Mouse (Mus musculus): ENCODE data around the gene Tcfl5. TPM values are rescaled to one million over a fixed set of nuclear protein-coding genes. Genes with fewer than 3 reads are reported as not detected.

The Tcfl5 gene
- total and polyA plus RNA-seq, 3 experiments = not detected

GRCm38 (mm10) chr2:180643626-180644025 lies 1.1 kb upstream of the Tcfl5 start:
- dilution Hi-C loops (cut with MboI; ENCODE audit: extremely low pct_ligation_motif_present, extremely low pct_unique_long_range_greater_than_20kb, low sequenced_read_pairs) (no loop called here), in situ Hi-C loops (cut with MboI; ENCODE audit: low pct_ligation_motif_present, low pct_unique_long_range_greater_than_20kb, low sequenced_read_pairs) (no loop called here)
- H3K27me3 ChIP-seq (replicated peaks) = peaks cover 31% of the 10 kb centered on the region

GRCm38 (mm10) chr2:180641576-180642554 lies 643 bp downstream of the Tcfl5 start:
- dilution Hi-C loops (cut with MboI; ENCODE audit: extremely low pct_ligation_motif_present, extremely low pct_unique_long_range_greater_than_20kb, low sequenced_read_pairs) = no loop called here
- H3K4me3 ChIP-seq (replicated peaks in 1 of 3; ENCODE audit: low read depth in 2 of 3, low read length in 2 of 3, poor library complexity in 1 of 3) = no peak overlapping the region
- no peak for TF ChIP-seq TBP (conservative IDR thresholded peaks at IDR 0.05; ENCODE audit: low read depth, low read length)
- TF ChIP-seq JUND (conservative IDR thresholded peaks at IDR 0.05; ENCODE audit: low read depth, low read length) = no peak
- TF ChIP-seq RCOR1 (conservative IDR thresholded peaks at IDR 0.05; ENCODE audit: low read depth, low read length) = no peak
- no peak for TF ChIP-seq CHD2 (IDR thresholded peaks at IDR 0.05; ENCODE audit: low read length)
- TF ChIP-seq KAT2A (IDR thresholded peaks at IDR 0.05; ENCODE audit: insufficient replicate concordance, low read length) = no peak
- no peak for TF ChIP-seq MYC (IDR thresholded peaks at IDR 0.05; ENCODE audit: low read depth, low read length)
- TF ChIP-seq NELFE (IDR thresholded peaks at IDR 0.05; ENCODE audit: low read depth, low read length) = no peak
- TF ChIP-seq ZMIZ1 (IDR thresholded peaks at IDR 0.05; ENCODE audit: low read depth, low read length) = no peak
- no peak for TF ChIP-seq USF2 (conservative IDR thresholded peaks at IDR 0.05; ENCODE audit: low read depth, low read length)
- no peak for TF ChIP-seq JUN (IDR thresholded peaks at IDR 0.05; ENCODE audit: insufficient read depth, low read depth, low read length)
- TF ChIP-seq CHD1 (IDR thresholded peaks at IDR 0.05; ENCODE audit: low read depth, low read length) = no peak
- TF ChIP-seq USF1 (IDR thresholded peaks at IDR 0.05; ENCODE audit: low read depth, low read length) = no peak
- TF ChIP-seq IRF4 (IDR thresholded peaks at IDR 0.05; ENCODE audit: low read depth, low read length) = no peak
- no peak for TF ChIP-seq MAZ (IDR thresholded peaks at IDR 0.05; ENCODE audit: low read depth, low read length)
- TF ChIP-seq CTCF (conservative IDR thresholded peaks at IDR 0.05 in 1 of 2, IDR thresholded peaks at IDR 0.05 in 1 of 2; ENCODE audit: low read depth in 2 of 2, low read length in 2 of 2) = no peak
- TF ChIP-seq BHLHE40 (IDR thresholded peaks at IDR 0.05; ENCODE audit: low read depth, low read length) = no peak
- TF ChIP-seq HCFC1 (IDR thresholded peaks at IDR 0.05; ENCODE audit: low read depth, low read length) = no peak
- no peaks in the 10 kb centered on the region for H3K36me3 ChIP-seq (replicated peaks in 1 of 2; ENCODE audit: control insufficient read depth in 1 of 2, insufficient read depth in 1 of 2, low read length in 1 of 2)
- peaks cover 25% of the 10 kb centered on the region for H3K27me3 ChIP-seq (replicated peaks)
- no peaks in the 10 kb centered on the region for H3K79me2 ChIP-seq (replicated peaks; ENCODE audit: control insufficient read depth, extremely low read depth, insufficient read depth, poor library complexity, severe bottlenecking)
- in situ Hi-C loops (cut with MboI; ENCODE audit: low pct_ligation_motif_present, low pct_unique_long_range_greater_than_20kb, low sequenced_read_pairs) = no loop called here
- H3K9me3 ChIP-seq (replicated peaks; ENCODE audit: low read length) = peaks cover 34% of the 10 kb centered on the region
- no peaks in the 10 kb centered on the region for H3K4me1 ChIP-seq (ENCODE audit: control insufficient read depth in 1 of 2, insufficient read depth in 2 of 2)
- H3K27ac ChIP-seq (ENCODE audit: insufficient read depth, low read depth) = no peak overlapping the region
- no peak overlapping the region for H3K4me2 ChIP-seq (ENCODE audit: insufficient read depth, low read depth, poor library complexity, severe bottlenecking)
- H3K9ac ChIP-seq (ENCODE audit: insufficient read depth, low read depth) = no peak overlapping the region
- no peak for DNase-seq (ENCODE audit: extremely low read depth)

More at GRCm38 (mm10) chr2:180643626-180644025, 1.1 kb upstream of the Tcfl5 start:
- Histone ChIP-seq H3K79me2 (replicated peaks; ENCODE audit: control insufficient read depth, extremely low read depth, insufficient read depth, poor library complexity, severe bottlenecking) (no peaks in the 10 kb centered on the region), H3K27ac (ENCODE audit: insufficient read depth, low read depth) (no peak overlapping the region), H3K9me3 (replicated peaks; ENCODE audit: low read length) (peaks cover 34% of the 10 kb centered on the region), H3K4me1 (ENCODE audit: control insufficient read depth in 1 of 2, insufficient read depth in 2 of 2) (no peaks in the 10 kb centered on the region), H3K9ac (ENCODE audit: insufficient read depth, low read depth) (no peak overlapping the region), H3K36me3 (replicated peaks in 1 of 2; ENCODE audit: control insufficient read depth in 1 of 2, insufficient read depth in 1 of 2, low read length in 1 of 2) (no peaks in the 10 kb centered on the region), H3K4me3 (replicated peaks in 1 of 3; ENCODE audit: low read depth in 2 of 3, low read length in 2 of 3, poor library complexity in 1 of 3) (no peak overlapping the region), H3K4me2 (ENCODE audit: insufficient read depth, low read depth, poor library complexity, severe bottlenecking) (no peak overlapping the region)
- no peak for DNase-seq (ENCODE audit: extremely low read depth)
- TF ChIP-seq ZNF384 (IDR thresholded peaks at IDR 0.05; ENCODE audit: low read depth, low read length) (no peak), IRF4 (IDR thresholded peaks at IDR 0.05; ENCODE audit: low read depth, low read length) (no peak), UBTF (IDR thresholded peaks at IDR 0.05; ENCODE audit: low read depth, low read length) (no peak)

All from CH12.LX (cell line).